Mouse (Mus musculus): ENCODE measurements at regions not wholly inside any gene's neighbourhood (a gene's known extent, or its start where the extent isn't known, plus 50 kb on each side); places are given as distances from the start of the nearest gene placed in this dataset.
A peak's percentile ranks its signal among the peaks of the same experiment; 100 is the strongest.
"Not testable (repeated sequence)": the region's sequence is repeated elsewhere in the genome, so short reads cannot be mapped to it uniquely, and the experiment has no call there.

- no peaks in the 10 kb centered on the region for H3K9me3 ChIP-seq
- DNase-seq (ENCODE audit: extremely low spot score, low spot score) = no peak
- H3K27ac ChIP-seq = no peak overlapping the region
- no peaks in the 10 kb centered on the region for H3K36me3 ChIP-seq (replicated peaks)
- WGBS = 39% methylated on average over 3 of the region's 3 CpGs
- no peak overlapping the region for H3K4me3 ChIP-seq
- no peaks in the 10 kb centered on the region for H3K4me1 ChIP-seq
- H3K27me3 ChIP-seq (ENCODE audit: poor library complexity, severe bottlenecking) = no peaks in the 10 kb centered on the region
These were observed 151.0 kb upstream of the Akr1e1 start for GRCm38 (mm10) chr13:4759965-4760364.

GRCm38 (mm10) chr13:4756529-4756928 is 147.6 kb upstream of the Akr1e1 start:
- Histone ChIP-seq H3K36me3 (replicated peaks) (no peaks in the 10 kb centered on the region), H3K9me3 (no peaks in the 10 kb centered on the region), H3K4me3 (no peak overlapping the region), H3K27ac (no peak overlapping the region), H3K4me1 (no peaks in the 10 kb centered on the region), H3K27me3 (ENCODE audit: poor library complexity, severe bottlenecking) (no peaks in the 10 kb centered on the region)
- no peak for DNase-seq (ENCODE audit: extremely low spot score, low spot score)

DNA sequence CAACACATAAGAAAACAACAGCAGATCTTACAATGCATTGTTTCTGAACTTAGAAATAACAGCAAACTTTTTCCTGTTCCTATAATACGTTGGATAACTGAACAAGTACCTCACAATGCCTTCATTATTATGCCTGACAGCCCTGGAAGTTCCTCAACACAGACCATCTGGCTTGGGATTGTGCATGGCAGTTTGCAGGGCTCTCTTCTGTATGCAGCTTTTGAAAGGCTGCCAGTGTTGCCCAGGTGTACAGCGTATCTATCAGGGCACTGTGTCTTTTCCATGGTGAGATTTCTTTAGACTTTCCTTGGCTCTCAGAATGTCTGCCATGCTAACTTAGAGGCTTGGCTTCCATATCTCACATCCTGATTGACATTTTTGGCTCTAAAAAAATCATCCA is 134.0 kb upstream of the Akr1e1 start:
- Histone ChIP-seq H3K4me3 (no peak overlapping the region), H3K9me3 (no peaks in the 10 kb centered on the region), H3K36me3 (replicated peaks) (no peaks in the 10 kb centered on the region), H3K27ac (no peak overlapping the region), H3K27me3 (ENCODE audit: poor library complexity, severe bottlenecking) (no peaks in the 10 kb centered on the region), H3K4me1 (no peaks in the 10 kb centered on the region)
- WGBS = 69% methylated on average over 2 of the region's 2 CpGs
- DNase-seq (ENCODE audit: extremely low spot score, low spot score) = no peak

DNA sequence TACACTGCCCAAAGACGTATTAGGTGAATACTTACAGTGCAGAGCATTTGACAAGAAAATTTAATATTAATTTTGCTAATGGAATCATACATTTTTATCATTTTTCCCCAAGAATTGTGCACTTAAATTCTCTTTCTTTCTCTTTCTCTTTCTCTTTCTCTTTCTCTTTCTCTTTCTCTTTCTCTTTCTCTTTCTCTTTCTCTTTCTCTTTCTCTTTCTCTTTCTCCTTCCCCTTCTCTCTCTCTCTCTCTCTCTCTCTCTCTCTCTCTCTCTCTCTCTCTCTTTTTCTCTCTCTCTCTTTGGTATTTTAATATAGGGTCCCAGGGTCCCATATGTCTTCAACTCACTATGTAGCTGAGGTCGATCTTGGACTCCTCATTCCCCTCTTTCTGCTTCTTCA is 107.3 kb upstream of the Akr1e1 start:
- WGBS = 79% methylated on average over 2 of the region's 2 CpGs

GRCm38 (mm10) chr13:4714724-4715123 is 105.8 kb upstream of the Akr1e1 start:
- Histone ChIP-seq H3K4me1 (no peaks in the 10 kb centered on the region), H3K9me3 (no peaks in the 10 kb centered on the region), H3K4me3 (no peak overlapping the region), H3K36me3 (replicated peaks) (no peaks in the 10 kb centered on the region), H3K27ac (no peak overlapping the region), H3K27me3 (ENCODE audit: poor library complexity, severe bottlenecking) (no peaks in the 10 kb centered on the region)
- 81% methylated on average over 1 of the region's 1 CpGs for whole genome bisulfite sequencing
- DNase-seq (ENCODE audit: extremely low spot score, low spot score) = no peak

More for the DNA sequence above, 107.3 kb upstream of the Akr1e1 start:
- H3K27ac ChIP-seq; H3K27me3 ChIP-seq (ENCODE audit: poor library complexity, severe bottlenecking); H3K4me3 ChIP-seq; DNase-seq (ENCODE audit: extremely low spot score, low spot score); H3K9me3 ChIP-seq; H3K36me3 ChIP-seq (replicated peaks); H3K4me1 ChIP-seq: not testable (repeated sequence)

- H3K36me3 ChIP-seq (replicated peaks) = no peaks in the 10 kb centered on the region
- no peak overlapping the region for H3K27ac ChIP-seq
- 76% methylated on average over 3 of the region's 3 CpGs for WGBS
- H3K27me3 ChIP-seq (ENCODE audit: poor library complexity, severe bottlenecking) = no peaks in the 10 kb centered on the region
- no peak overlapping the region for H3K4me3 ChIP-seq
- no peak for DNase-seq (ENCODE audit: extremely low spot score, low spot score)
- H3K4me1 ChIP-seq = no peaks in the 10 kb centered on the region
- H3K9me3 ChIP-seq = no peaks in the 10 kb centered on the region
These were observed 103.7 kb upstream of the Akr1e1 start for GRCm38 (mm10) chr13:4712698-4713097.

DNA sequence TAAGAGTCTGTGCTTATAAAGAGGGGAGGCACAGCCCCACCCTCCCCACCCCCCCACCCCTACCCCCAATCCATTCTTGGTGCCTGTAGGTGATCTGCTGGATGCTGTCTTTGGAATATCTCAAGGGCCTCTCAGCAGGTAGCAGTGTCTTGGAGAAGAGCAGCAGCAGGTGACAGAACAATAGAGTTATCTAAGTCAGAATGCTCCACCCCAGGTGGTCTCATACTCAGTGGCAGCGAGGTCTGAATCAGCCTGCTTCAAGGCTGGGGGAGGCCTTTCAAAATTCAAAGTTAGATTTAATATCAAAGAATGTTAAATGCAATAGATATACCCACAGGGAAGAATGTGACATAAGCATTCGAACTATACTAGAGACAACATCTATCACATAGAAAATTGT is 90.6 kb upstream of the Akr1e1 start:
- H3K27ac ChIP-seq; H3K27me3 ChIP-seq (ENCODE audit: poor library complexity, severe bottlenecking); H3K9me3 ChIP-seq; H3K4me1 ChIP-seq; DNase-seq (ENCODE audit: extremely low spot score, low spot score); H3K4me3 ChIP-seq; H3K36me3 ChIP-seq (replicated peaks): not testable (repeated sequence)
- 49% methylated on average over 2 of the region's 2 CpGs for whole genome bisulfite sequencing

DNA sequence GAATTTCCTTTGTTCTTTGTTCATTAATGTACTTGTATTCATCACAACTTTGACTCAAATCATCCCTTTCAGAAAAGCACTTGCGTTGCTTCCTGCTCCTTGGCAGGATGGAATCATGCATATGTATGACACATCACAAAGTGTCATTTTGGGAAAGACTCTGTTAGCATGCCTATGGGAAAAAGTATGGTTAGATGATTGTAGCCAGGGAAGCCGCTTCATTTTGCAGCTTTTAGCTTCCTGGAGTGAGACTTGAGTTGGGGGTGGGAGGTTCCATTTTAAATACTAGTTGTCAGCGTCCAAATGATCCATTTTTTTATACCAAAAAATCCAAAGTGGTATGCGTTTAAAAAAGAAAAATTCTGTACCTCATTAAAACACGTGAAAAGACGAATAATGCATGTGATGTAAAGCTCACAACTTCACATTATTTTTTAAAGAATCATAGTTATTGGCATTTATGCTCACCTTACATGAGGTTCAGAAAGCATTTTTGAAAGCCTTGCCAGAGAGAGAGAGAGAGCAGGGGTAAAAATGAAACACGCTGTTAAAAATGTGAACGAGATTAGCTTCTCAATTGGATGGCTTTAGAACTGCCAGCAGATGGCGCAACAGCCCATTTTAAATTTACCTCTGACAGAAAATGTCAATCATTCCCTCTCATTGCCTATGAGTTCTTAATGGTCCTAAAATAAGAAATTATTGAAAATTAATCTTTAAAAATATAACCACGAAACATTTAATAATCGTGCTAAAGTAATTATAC is 57.6 kb upstream of the Akr1e1 start:
- no peaks in the 10 kb centered on the region for H3K9me3 ChIP-seq
- no peak overlapping the region for H3K4me3 ChIP-seq
- H3K27ac ChIP-seq = no peak overlapping the region
- WGBS = 45% methylated on average over 11 of the region's 11 CpGs
- DNase-seq (ENCODE audit: extremely low spot score, low spot score) = peak; percentile 27
- H3K27me3 ChIP-seq (ENCODE audit: poor library complexity, severe bottlenecking) = no peaks in the 10 kb centered on the region
- no peaks in the 10 kb centered on the region for H3K4me1 ChIP-seq
- no peaks in the 10 kb centered on the region for H3K36me3 ChIP-seq (replicated peaks)

DNA sequence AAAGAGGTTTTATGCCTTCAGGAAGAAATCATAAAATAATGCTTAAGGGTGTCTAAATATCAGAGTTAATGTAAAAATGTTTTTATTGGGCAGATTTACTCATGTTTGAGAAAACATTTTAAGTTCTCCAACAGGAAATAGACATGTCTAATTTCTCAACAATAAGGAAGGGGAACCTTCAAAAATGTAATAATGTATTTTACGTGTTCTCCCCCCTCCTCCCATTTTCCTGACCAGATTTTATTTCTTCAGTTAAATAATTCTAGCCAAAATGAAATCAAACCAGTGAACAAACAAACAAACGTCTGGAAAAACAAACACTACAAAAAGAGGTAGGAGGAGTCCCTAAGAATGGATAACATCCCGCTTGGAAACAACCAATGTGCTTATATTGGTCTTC is 54.4 kb upstream of the Akr1e1 start:
- WGBS = 72% methylated on average over 3 of the region's 3 CpGs
- Histone ChIP-seq H3K4me3 (no peak overlapping the region), H3K27ac (no peak overlapping the region), H3K9me3 (no peaks in the 10 kb centered on the region), H3K36me3 (replicated peaks) (no peaks in the 10 kb centered on the region), H3K4me1 (no peaks in the 10 kb centered on the region), H3K27me3 (ENCODE audit: poor library complexity, severe bottlenecking) (no peaks in the 10 kb centered on the region)
- DNase-seq (ENCODE audit: extremely low spot score, low spot score) = no peak

GRCm38 (mm10) chr13:4662336-4663101 is 53.5 kb upstream of the Akr1e1 start:
- Histone ChIP-seq H3K4me1 (no peaks in the 10 kb centered on the region), H3K9me3 (no peaks in the 10 kb centered on the region), H3K27me3 (ENCODE audit: poor library complexity, severe bottlenecking) (no peaks in the 10 kb centered on the region), H3K4me3 (no peak overlapping the region), H3K36me3 (replicated peaks) (no peaks in the 10 kb centered on the region), H3K27ac (no peak overlapping the region)
- WGBS = 64% methylated on average over 13 of the region's 13 CpGs
- DNase-seq (ENCODE audit: extremely low spot score, low spot score) = no peak

All from forebrain, embryonic 10.5 days (tissue).